Mouse (Mus musculus) thymus, postnatal 10 days (tissue): ENCODE data around the gene Thada.
A peak's percentile ranks its signal among the peaks of the same experiment; 100 is the strongest.

ENCODE experiments used
- DNase-seq, 2 experiments: peaks; one replicate each; pipeline ENCODE4 v3.0.0; 2021; ENCODE audit warnings: low spot score in 2 of 2

Thada gene

DNA sequence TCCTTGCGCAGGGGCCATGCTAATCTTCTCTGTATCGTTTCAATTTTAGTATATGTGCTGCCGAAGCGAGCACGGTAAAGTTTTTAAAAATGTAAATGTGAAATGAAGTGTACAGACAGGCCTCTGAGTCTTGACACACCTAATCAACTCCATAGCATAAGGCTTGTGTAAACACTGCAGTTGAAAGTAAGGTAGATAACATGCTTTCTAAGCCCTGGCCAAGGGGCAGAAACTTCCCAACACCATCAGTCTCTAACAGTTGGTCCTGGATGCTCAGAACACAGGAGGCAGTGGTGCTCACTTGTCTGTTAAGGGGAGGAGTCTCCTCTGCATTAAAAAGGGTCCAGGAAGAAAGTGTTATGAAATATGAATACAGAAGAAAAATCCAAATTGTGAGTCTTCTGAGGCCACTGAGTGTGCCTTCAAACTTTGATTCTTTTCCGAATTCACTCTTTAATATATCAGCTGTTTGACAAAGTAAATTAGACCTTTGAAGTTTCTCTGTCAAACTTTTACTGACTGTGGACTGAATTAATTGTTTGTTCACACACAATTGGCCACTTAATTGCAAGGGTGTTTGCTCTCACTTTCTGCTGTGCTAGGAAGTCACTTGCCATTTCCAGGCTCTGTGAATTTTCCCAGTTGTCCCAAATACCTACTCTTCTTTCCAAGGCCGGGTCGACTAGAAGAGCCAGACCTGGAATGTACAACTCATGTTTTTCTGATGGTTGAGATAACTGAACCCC, 178.2 kb downstream of the Thada start:
- no peak for DNase-seq

DNA sequence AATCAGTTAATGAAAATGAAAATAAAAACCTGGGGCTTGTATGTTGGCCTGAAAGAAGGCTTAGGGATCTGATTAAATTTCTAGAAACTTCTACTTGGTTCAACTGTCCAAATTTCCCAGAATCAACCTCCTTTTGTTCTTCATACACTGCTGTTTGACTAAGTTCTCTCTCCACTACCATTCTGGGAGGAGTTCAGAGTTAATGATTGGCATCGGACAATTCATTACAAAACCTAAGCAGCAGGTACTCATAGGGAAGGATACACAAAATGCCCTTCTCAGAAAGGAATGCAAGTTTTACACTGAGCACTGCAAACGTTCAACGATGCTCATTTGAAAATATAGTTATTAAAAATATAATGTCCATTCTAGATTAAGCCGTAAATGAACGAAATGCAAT, 179.5 kb downstream of the Thada start:
- DNase-seq = no peak

- DNase-seq = no peak
These were observed 183.4 kb downstream of the Thada start for GRCm38 (mm10) chr17:84282388-84283280.

- DNase-seq = no peak
These were observed 187.0 kb downstream of the Thada start for GRCm38 (mm10) chr17:84279001-84279400.

DNA sequence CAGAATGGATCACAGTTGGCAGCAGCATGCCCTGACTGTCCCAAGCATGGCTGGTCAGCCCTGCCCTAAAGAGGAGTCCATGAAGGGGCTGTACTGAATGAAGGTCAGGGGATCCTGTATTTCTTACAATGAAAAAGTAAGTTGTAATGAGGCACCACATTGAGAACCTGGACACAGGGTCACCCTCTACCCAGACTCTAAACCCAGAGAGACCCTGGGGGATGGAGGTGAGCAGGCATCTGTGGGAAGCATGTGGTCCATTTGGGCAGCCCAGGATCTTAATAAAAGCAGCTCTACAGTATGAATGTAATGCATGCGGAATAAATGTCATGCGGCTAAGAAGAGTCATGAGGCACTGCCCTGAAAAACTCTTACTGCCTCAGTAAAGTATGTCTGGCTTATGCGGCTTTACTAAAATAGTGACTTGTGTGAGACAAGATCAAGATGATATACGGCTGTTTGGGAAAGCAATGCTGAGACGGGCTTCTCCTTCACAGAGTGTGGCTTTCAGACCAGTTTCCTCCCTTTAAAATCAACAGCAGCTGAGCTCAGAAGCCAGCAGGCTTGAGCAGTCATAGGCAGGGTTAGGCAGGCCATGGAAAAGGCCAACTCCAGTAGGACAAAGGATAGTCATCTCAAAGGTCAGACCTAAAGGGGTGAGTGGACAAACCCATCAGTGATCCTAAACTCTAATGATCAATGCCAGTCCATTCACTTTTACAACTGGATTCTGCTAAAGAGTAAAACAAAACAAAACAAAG, 187.6 kb downstream of the Thada start:
- no peak for DNase-seq

- no peak for DNase-seq
These were observed 191.0 kb downstream of the Thada start for GRCm38 (mm10) chr17:84274999-84275398.

DNA sequence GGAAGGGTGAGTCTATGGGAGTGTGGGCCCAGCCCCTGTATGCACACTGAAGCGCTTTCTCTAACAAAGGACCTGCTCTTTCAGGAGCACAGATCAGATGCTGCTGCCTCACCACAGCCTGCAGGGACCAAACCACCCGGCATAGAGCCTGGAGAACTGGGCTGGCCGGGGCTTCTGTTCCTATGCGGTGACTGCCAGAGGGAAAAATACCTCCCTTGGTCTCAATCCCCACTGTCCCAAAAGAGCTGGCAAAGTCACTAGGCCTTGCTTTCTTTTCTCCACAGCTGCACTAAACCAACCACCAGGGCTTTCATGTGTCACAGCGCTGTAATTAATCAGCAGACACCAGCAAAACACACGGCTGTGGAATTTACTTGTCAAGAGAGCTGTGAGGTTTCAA, 191.8 kb downstream of the Thada start:
- no peak for DNase-seq

- DNase-seq = peak in 1 of 2 experiments; percentile 10
These were observed 193.3 kb downstream of the Thada start for GRCm38 (mm10) chr17:84272557-84273261.

GRCm38 (mm10) chr17:84271566-84272202, 194.3 kb downstream of the Thada start:
- no peak for DNase-seq

DNA sequence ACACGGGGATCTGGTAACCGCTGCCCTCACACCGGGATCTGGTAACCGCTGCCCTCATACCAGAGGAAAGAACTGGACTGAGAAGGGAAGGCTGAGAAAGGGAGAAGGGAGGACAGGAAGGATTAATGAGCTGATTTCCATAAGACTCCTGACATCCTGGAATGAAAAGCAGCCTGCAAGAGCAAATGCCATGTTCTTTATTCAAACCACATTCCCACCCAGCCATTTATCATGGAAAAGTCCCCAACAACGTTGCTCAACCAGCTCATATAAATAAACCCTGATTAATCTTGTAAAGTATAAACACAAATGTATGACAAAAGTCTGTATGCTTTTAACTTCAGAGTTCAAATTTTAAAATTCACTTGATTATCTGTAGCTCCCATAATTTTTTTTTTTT, 196.3 kb downstream of the Thada start:
- no peak for DNase-seq

- DNase-seq = peak in 1 of 2 experiments; percentile 15
These were observed 197.6 kb downstream of the Thada start for GRCm38 (mm10) chr17:84268450-84268849.

GRCm38 (mm10) chr17:84267456-84268074, 198.4 kb downstream of the Thada start:
- DNase-seq = no peak

- no peak for DNase-seq
These were observed 199.7 kb downstream of the Thada start for GRCm38 (mm10) chr17:84266161-84266948.

- DNase-seq = no peak
These were observed 200.4 kb downstream of the Thada start for GRCm38 (mm10) chr17:84265480-84266130.

DNA sequence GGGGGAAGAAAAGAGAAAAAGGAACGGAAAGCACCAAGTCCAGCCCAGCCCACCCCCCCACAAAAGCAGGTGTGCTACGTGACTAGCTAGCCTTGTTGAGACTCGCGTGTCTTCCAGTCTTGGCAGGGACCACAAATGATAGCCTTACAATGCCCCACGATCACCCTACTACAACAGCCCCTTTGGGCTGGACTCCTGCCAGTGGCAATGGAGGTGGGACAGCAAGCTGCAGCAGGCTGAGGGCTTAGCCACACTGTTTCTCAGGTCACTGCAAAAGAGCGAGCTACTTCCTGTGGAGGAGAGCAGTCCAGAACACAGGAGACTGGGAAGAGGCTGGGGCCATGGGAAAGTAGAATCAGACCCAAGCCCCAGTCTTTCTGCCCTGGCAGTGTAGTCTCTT, 201.7 kb downstream of the Thada start:
- no peak for DNase-seq

DNA sequence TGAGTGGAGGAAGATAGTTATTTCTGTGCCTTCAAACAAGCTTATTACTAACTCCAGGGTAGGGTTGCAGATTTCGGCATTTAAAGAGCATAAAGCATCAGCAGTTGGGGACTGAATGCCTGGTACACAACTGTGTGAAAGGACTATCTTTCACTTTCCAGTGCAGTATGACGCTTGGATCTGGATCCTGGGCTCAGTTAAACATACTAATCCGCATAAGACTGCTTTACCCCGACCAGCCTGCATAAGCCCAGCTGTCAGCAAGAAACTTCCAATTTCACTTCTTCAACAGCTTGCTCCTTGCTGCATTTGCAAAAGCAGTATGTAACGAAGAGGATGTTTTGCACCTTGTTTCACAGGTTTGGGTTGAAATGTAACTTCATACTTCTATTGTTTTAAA, 202.4 kb downstream of the Thada start:
- no peak for DNase-seq

DNA sequence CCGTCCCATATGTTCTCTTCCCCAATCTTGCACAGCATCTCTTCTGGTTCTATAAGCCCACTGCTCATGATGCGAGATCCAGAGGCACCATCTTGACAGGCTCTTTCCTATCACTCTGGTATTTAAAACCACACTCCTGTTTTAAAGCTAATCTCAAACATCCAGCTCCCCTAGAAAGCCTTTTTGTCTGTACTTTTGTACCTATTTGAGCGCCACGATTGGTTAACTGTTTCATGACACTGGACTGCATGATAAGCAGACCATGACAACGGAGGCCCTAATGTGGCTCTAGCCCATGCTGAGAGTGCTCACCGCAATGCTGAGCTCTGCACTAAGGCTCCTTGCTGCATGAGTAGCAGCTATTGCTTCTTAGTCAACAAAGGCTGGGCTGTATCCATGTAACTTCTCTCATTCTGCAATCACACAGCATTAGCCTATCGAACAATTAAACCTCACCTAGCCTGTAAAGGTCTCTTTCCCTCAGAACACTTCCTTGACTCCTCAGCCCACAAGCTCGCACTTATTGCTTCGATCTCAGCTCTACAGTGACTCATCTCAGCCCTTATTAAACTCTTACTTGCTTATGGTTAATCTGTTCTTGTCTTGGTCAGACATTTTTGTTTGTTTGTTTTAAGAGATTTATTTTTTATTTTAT, 203.6 kb downstream of the Thada start:
- DNase-seq = no peak

GRCm38 (mm10) chr17:84261010-84261409, 205.0 kb downstream of the Thada start:
- DNase-seq = no peak

DNA sequence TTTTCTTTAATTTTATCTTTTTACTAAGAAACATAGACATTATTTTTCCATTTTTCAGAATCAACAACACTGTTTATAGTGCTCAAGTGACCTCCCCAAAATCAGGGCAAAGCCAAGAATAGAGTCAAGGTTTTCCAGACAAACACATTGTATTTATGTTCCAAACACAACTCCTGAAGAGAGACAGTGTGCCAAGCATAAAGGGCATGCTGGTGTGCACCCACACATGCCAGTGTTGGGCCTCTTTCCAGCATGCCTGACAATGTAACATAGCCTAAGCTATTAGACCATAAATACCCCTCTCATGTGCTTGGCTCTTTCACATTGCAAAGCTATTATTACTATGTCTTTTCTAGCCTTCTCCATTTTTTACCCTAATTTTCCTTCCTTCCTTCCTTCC, 205.8 kb downstream of the Thada start:
- DNase-seq = no peak
